Mouse (Mus musculus) stomach, postnatal 0 days (tissue): ENCODE data around the gene Atrip. TPM values are rescaled to one million over a fixed set of nuclear protein-coding genes. Genes with fewer than 3 reads are reported as not detected.

Source experiments
- ATAC-seq: fragments of 200-750 bp; cut with Nextera tagmentation; 2 replicates; pipeline ENCODE4 v1.8.0; 2017; ENCODE audit not compliant: low FRiP score, low TSS enrichment
- DNase-seq: peaks from one replicate; pipeline ENCODE4 v3.0.0-alpha.2; 2016; ENCODE audit warnings: low spot score
- H3K27ac ChIP-seq: fragments of 300-500 bp; sonication (generic); replicated peaks from 2 replicates; pipeline ENCODE4 v1.5.1; 2014; ENCODE audit warnings: mild to moderate bottlenecking, control low read depth
- H3K27me3 ChIP-seq: fragments of 300-500 bp; sonication (generic); 2 replicates; pipeline ENCODE4 v1.6.1; 2014; ENCODE audit warnings: low read length; ENCODE audit not compliant: control insufficient read depth, insufficient read depth
- H3K36me3 ChIP-seq: fragments of 300-500 bp; sonication (generic); 2 replicates; pipeline ENCODE4 v1.6.1; 2014; ENCODE audit warnings: low read length, mixed read lengths; ENCODE audit not compliant: control insufficient read depth, insufficient read depth
- H3K4me1 ChIP-seq: fragments of 300-500 bp; sonication (generic); replicated peaks from 2 replicates; pipeline ENCODE4 v1.6.1; 2014; ENCODE audit warnings: antibody characterized with exemption; ENCODE audit not compliant: control insufficient read depth, insufficient read depth
- H3K4me2 ChIP-seq: fragments of 300-500 bp; sonication (generic); replicated peaks from 2 replicates; pipeline ENCODE4 v1.6.1; 2014; ENCODE audit warnings: low read depth, mild to moderate bottlenecking, control low read depth, moderate library complexity
- H3K4me3 ChIP-seq: fragments of 300-500 bp; sonication (generic); 2 replicates; pipeline ENCODE4 v1.5.1; 2014; ENCODE audit warnings: low read depth, low read length, control low read depth
- H3K9ac ChIP-seq: fragments of 300-500 bp; sonication (generic); 2 replicates; pipeline ENCODE4 v1.6.1; 2014; ENCODE audit warnings: mild to moderate bottlenecking, low read length, control low read depth, mixed read lengths
- H3K9me3 ChIP-seq: fragments of 300-500 bp; sonication (generic); 2 replicates; pipeline ENCODE4 v1.6.1; 2016; ENCODE audit warnings: low read length; ENCODE audit not compliant: control insufficient read depth
- CTCF ChIP-seq: IDR thresholded peaks from 2 replicates; pipeline ENCODE4 v1.5.1; 2016; ENCODE audit warnings: antibody characterized with exemption, low read depth, mild to moderate bottlenecking, moderate library complexity
- EP300 ChIP-seq: optimal IDR thresholded peaks from 2 replicates; pipeline ENCODE3; 2016; ENCODE audit warnings: antibody characterized with exemption
- WGBS: fragments of 180-500 bp; shearing (Covaris S2); extraction: QIAGEN DNeasy Blood & Tissue Kit; methylation state at CpG from one replicate; pipeline ENCODE4 v1.1.7; 2014; 5-methylcytosine and 5-hydroxymethylcytosine counted together
- polyA plus RNA-seq: library from polyadenylated mRNA; unstranded; fragments of >200 nt; fragmentation: Nextera tagmentation; extraction: Ambion mirVana; gene quantifications from 2 replicates; pipeline ENCODE4 v1.2.1, GENCODE M21; 2015

The Atrip gene
- polyA plus RNA-seq, 1 experiment from 2014 or later, result 11.3 TPM

- ATAC-seq (no peak), DNase-seq (no peak)
- no peak overlapping the region for H3K9ac ChIP-seq
- peaks cover 17% of the 10 kb centered on the region for H3K36me3 ChIP-seq
- 89% methylated on average over 17 of the region's 17 CpGs for WGBS
- H3K27ac ChIP-seq, result no peak overlapping the region
- H3K4me2 ChIP-seq, result no peak overlapping the region
- no peaks in the 10 kb centered on the region for H3K27me3 ChIP-seq
- 0 out of 2 replicates have a peak, but pooled peaks cover 6% of the 10 kb centered on the region for H3K4me1 ChIP-seq
- H3K9me3 ChIP-seq, result no peaks in the 10 kb centered on the region
- TF ChIP-seq CTCF (no peak), EP300 (no peak)
- H3K4me3 ChIP-seq, result no peak overlapping the region
Measured at GRCm38 (mm10) chr9:109056081-109056690, 17.7 kb downstream of the Atrip start.

GRCm38 (mm10) chr9:109055271-109056030 is 18.5 kb downstream of the Atrip start:
- DNase-seq, result no peak
- WGBS, result 91% methylated on average over 12 of the region's 12 CpGs
- Histone ChIP-seq H3K27me3 (no peaks in the 10 kb centered on the region), H3K9me3 (no peaks in the 10 kb centered on the region), H3K27ac (peak overlapping the region; percentile 88), H3K36me3 (peaks cover 17% of the 10 kb centered on the region), H3K9ac (peak overlapping the region; percentile 54), H3K4me1 (0 out of 2 replicates have a peak, but pooled peaks cover 6% of the 10 kb centered on the region), H3K4me3 (peak overlapping the region; percentile 17), H3K4me2 (peak overlapping the region; percentile 50)
- no peak for TF ChIP-seq EP300
- no peak for TF ChIP-seq CTCF
- no peak for ATAC-seq

DNA sequence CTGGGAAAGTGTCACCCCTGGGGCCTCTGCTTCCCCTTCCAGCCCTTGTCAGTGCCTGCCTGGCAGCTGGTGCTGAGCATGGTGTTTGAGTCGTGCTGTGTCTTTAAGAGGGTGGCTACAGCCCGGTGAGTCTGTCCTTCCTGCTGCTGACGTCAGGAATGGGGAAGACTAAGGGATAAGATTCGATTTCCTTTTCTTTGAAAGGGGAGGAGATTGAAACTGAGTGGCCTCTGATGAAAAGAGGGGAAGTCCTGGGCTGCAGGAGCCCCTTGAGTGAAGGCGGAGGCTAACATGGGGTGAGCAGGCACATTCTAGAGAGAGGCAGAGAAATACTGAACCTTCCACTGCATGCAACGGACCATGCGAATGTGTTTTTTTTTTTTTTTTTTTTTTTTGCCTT is 19.2 kb downstream of the Atrip start:
- Histone ChIP-seq H3K4me1 (0 out of 2 replicates have a peak, but pooled peaks cover 6% of the 10 kb centered on the region), H3K27ac (peak overlapping the region; percentile 88), H3K4me3 (peak overlapping the region; percentile 17), H3K9me3 (no peaks in the 10 kb centered on the region), H3K4me2 (peak overlapping the region; percentile 50), H3K9ac (peak overlapping the region; percentile 53), H3K27me3 (no peaks in the 10 kb centered on the region), H3K36me3 (peaks cover 20% of the 10 kb centered on the region)
- no peak for TF ChIP-seq EP300
- TF ChIP-seq CTCF, result no peak
- ATAC-seq, result peak; percentile 77
- 4% methylated on average over 7 of the region's 7 CpGs for WGBS
- DNase-seq, result peak; percentile 77

DNA sequence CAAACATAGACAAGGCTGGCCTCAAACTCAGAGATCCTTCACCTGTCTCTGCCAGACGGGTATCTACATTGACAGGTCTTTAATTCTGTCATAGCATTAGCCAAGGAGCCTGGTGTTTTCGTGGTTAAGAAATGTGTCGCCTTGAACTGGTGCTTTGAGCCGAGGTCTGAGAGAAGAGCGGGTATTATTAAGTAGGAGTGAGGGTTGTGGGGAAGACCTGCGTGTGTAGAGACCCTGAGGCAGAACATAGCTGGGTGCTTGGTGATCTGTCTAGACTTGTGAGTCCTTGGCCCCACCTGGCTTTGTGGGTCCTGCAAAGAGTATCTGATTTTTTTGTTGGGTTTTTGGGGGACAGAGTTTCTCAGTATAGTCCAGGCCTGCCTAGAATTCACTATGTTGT is 20.1 kb downstream of the Atrip start:
- Histone ChIP-seq H3K27me3 (no peaks in the 10 kb centered on the region), H3K27ac (peak overlapping the region; percentile 88), H3K4me1 (0 out of 2 replicates have a peak, but pooled peaks cover 6% of the 10 kb centered on the region), H3K9ac (no peak overlapping the region), H3K36me3 (peaks cover 21% of the 10 kb centered on the region), H3K4me2 (no peak overlapping the region), H3K9me3 (no peaks in the 10 kb centered on the region), H3K4me3 (no peak overlapping the region)
- ATAC-seq (no peak), DNase-seq (no peak)
- 63% methylated on average over 6 of the region's 6 CpGs for whole genome bisulfite sequencing
- TF ChIP-seq CTCF (no peak), EP300 (no peak)

DNA sequence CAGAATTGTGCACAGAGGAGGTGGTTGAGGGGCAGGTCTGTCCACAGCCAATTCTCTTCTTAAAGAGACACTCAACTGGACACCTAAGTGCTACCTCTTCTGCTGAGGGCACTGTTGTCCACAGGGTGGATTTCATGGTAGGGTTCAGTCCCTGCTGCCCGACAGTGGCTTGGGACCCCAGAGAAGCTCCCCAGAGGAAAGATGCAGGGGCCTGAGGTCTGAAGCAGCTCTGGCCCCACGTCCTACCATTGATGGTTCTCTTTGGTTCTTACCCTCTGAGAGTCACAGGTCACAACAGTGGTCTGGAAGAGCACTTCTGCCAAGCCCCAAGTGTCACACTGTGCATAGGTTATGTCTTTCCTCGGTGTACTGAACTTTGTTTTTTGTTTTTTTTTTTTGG is 20.6 kb downstream of the Atrip start:
- Histone ChIP-seq H3K9ac (no peak overlapping the region), H3K4me1 (0 out of 2 replicates have a peak, but pooled peaks cover 2% of the 10 kb centered on the region), H3K4me3 (no peak overlapping the region), H3K27me3 (no peaks in the 10 kb centered on the region), H3K9me3 (no peaks in the 10 kb centered on the region), H3K27ac (no peak overlapping the region), H3K36me3 (peaks cover 21% of the 10 kb centered on the region), H3K4me2 (no peak overlapping the region)
- DNase-seq (no peak), ATAC-seq (no peak)
- TF ChIP-seq EP300, result no peak
- no peak for TF ChIP-seq CTCF
- WGBS, result 81% methylated on average over 3 of the region's 3 CpGs
